Mouse (Mus musculus) intestine, postnatal 0 days (tissue): Measurements from ENCODE around the gene Psmd13. TPM values are rescaled to one million over a fixed set of nuclear protein-coding genes. Genes with fewer than 3 reads are reported as not detected.
A peak's percentile ranks its signal among the peaks of the same experiment; 100 is the strongest.
"Not testable (repeated sequence)": the region's sequence is repeated elsewhere in the genome, so short reads cannot be mapped to it uniquely, and the experiment has no call there.

Experiments used
- ATAC-seq: fragments of 200-750 bp; cut with Nextera tagmentation; 2 replicates; pipeline ENCODE4 v1.8.0; 2017; ENCODE audit warnings: mild to moderate bottlenecking, moderate TSS enrichment, moderate library complexity
- H3K27ac ChIP-seq: fragments of 300-500 bp; sonication (generic); 2 replicates; pipeline ENCODE4 v1.5.1; 2014; ENCODE audit warnings: mild to moderate bottlenecking, low read depth, low read length, moderate library complexity
- H3K27me3 ChIP-seq: fragments of 300-500 bp; sonication (generic); replicated peaks from 2 replicates; pipeline ENCODE4 v1.6.1; 2014; ENCODE audit warnings: low read length, mixed read lengths; ENCODE audit not compliant: control insufficient read depth, insufficient read depth
- H3K36me3 ChIP-seq: fragments of 300-500 bp; sonication (generic); 2 replicates; pipeline ENCODE4 v1.6.1; 2014; ENCODE audit warnings: mild to moderate bottlenecking, moderate library complexity; ENCODE audit not compliant: control insufficient read depth, insufficient read depth
- H3K4me1 ChIP-seq: fragments of 300-500 bp; sonication (generic); replicated peaks from 2 replicates; pipeline ENCODE4 v1.6.1; 2014; ENCODE audit warnings: antibody characterized with exemption, low read length, mixed read lengths; ENCODE audit not compliant: control insufficient read depth, insufficient read depth
- H3K4me2 ChIP-seq: fragments of 300-500 bp; sonication (generic); replicated peaks from 2 replicates; pipeline ENCODE4 v1.6.1; 2014; ENCODE audit warnings: low read depth, mild to moderate bottlenecking, moderate library complexity
- H3K4me3 ChIP-seq: fragments of 300-500 bp; sonication (generic); 2 replicates; pipeline ENCODE4 v1.5.1; 2014; ENCODE audit warnings: low read depth, low read length
- H3K9ac ChIP-seq: fragments of 300-500 bp; sonication (generic); 2 replicates; pipeline ENCODE4 v1.6.1; 2014; ENCODE audit warnings: mild to moderate bottlenecking, low read depth, low read length
- H3K9me3 ChIP-seq: fragments of 300-500 bp; sonication (generic); 2 replicates; pipeline ENCODE4 v1.6.1; 2016; ENCODE audit warnings: mixed run types; ENCODE audit not compliant: control insufficient read depth
- CTCF ChIP-seq: sonication (generic); IDR thresholded peaks from 2 replicates; pipeline ENCODE4 v1.5.1; 2016; ENCODE audit warnings: low read depth, mild to moderate bottlenecking, control low read depth, antibody characterized with exemption, moderate library complexity
- WGBS: fragments of 180-500 bp; shearing (Covaris S2); extraction: QIAGEN DNeasy Blood & Tissue Kit; methylation state at CpG from one replicate; pipeline ENCODE4 v1.1.7; 2014; 5-methylcytosine and 5-hydroxymethylcytosine counted together
- polyA plus RNA-seq: library from polyadenylated mRNA; unstranded; fragments of >200 nt; fragmentation: Nextera tagmentation; extraction: Ambion mirVana; gene quantifications from 2 replicates; pipeline ENCODE4 v1.2.1, GENCODE M21; 2015

The Psmd13 gene
- polyA plus RNA-seq, 1 experiment from 2014 or later = 155 TPM

GRCm38 (mm10) chr7:140880865-140881515 lies 778 bp upstream of the Psmd13 start:
- Histone ChIP-seq H3K4me2 (peak overlapping the region; percentile 87), H3K4me1 (peaks cover 2% of the 10 kb centered on the region; the same call in 1 of the 2 replicates), H3K27ac (peak overlapping the region; percentile 81; the same call in 1 of the 2 replicates), H3K27me3 (no peaks in the 10 kb centered on the region), H3K4me3 (peak overlapping the region; percentile 86), H3K9ac (peak overlapping the region; percentile 67), H3K36me3 (peaks cover 28% of the 10 kb centered on the region), H3K9me3 (no peaks in the 10 kb centered on the region)
- ATAC-seq = no peak
- no peak for TF ChIP-seq CTCF
- WGBS = 7% methylated on average over 8 of the region's 8 CpGs

- peak overlapping the region; percentile 67 for H3K9ac ChIP-seq
- WGBS = under 1% methylated on average over 12 of the region's 12 CpGs
- ATAC-seq = no peak; the same call in 1 of the 2 replicates
- peaks cover 2% of the 10 kb centered on the region; the same call in 1 of the 2 replicates for H3K4me1 ChIP-seq
- H3K27ac ChIP-seq = peak overlapping the region; percentile 81
- peak overlapping the region; percentile 87 for H3K4me2 ChIP-seq
- no peak for TF ChIP-seq CTCF
- peak overlapping the region; percentile 86 for H3K4me3 ChIP-seq
- no peaks in the 10 kb centered on the region for H3K27me3 ChIP-seq
- peaks cover 29% of the 10 kb centered on the region for H3K36me3 ChIP-seq
- H3K9me3 ChIP-seq = no peaks in the 10 kb centered on the region
These were observed 668 bp downstream of the Psmd13 start for GRCm38 (mm10) chr7:140882469-140882803.

DNA sequence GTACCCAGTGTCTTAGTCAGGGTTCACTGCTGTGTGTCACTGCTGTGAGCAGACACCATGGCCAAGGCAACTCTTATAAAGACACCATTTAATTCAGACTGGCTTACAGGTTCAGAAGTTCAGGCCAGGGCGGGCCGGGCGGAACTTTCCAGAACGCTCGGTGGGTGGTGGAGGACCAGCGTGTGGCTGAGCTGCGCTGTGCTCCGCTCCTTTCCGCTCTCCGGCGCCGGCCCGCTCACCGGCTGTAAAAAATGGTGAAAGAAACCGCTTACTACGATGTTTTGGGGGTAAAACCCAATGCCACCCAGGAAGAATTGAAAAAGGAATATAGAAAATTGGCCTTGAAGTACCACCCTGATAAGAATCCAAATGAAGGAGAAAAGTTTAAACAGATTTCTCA lies 8.9 kb downstream of the Psmd13 start:
- not testable (repeated sequence) for H3K27me3 ChIP-seq, H3K4me2 ChIP-seq, H3K9ac ChIP-seq, ATAC-seq, H3K4me1 ChIP-seq, H3K9me3 ChIP-seq, H3K27ac ChIP-seq, H3K4me3 ChIP-seq
- H3K36me3 ChIP-seq = peaks cover 66% of the 10 kb centered on the region
- WGBS = 96% methylated on average over 16 of the region's 16 CpGs

- Histone ChIP-seq H3K9me3 (no peaks in the 10 kb centered on the region), H3K4me1 (no peaks in the 10 kb centered on the region), H3K4me2 (no peak overlapping the region), H3K27me3 (no peaks in the 10 kb centered on the region), H3K36me3 (peaks cover 68% of the 10 kb centered on the region), H3K27ac (no peak overlapping the region), H3K9ac (no peak overlapping the region), H3K4me3 (no peak overlapping the region)
- ATAC-seq = no peak
- WGBS = 92% methylated on average over 7 of the region's 7 CpGs
- no peak for TF ChIP-seq CTCF
These were observed 12.3 kb downstream of the Psmd13 start for GRCm38 (mm10) chr7:140894031-140894430.

GRCm38 (mm10) chr7:140894611-140895010 lies 12.8 kb downstream of the Psmd13 start:
- Histone ChIP-seq H3K27ac (no peak overlapping the region), H3K9me3 (no peaks in the 10 kb centered on the region), H3K4me1 (no peaks in the 10 kb centered on the region), H3K4me3 (no peak overlapping the region), H3K9ac (no peak overlapping the region), H3K4me2 (no peak overlapping the region), H3K36me3 (peaks cover 65% of the 10 kb centered on the region), H3K27me3 (no peaks in the 10 kb centered on the region)
- WGBS = 92% methylated on average over 3 of the region's 3 CpGs
- no peak for TF ChIP-seq CTCF
- ATAC-seq = no peak

GRCm38 (mm10) chr7:140897863-140898262 lies 16.1 kb downstream of the Psmd13 start:
- H3K4me2 ChIP-seq = no peak overlapping the region
- WGBS = 90% methylated on average over 7 of the region's 7 CpGs
- peaks cover 46% of the 10 kb centered on the region for H3K36me3 ChIP-seq
- no peak for TF ChIP-seq CTCF
- no peak overlapping the region for H3K4me3 ChIP-seq
- H3K4me1 ChIP-seq = no peaks in the 10 kb centered on the region
- no peak overlapping the region for H3K9ac ChIP-seq
- H3K9me3 ChIP-seq = no peaks in the 10 kb centered on the region
- no peaks in the 10 kb centered on the region for H3K27me3 ChIP-seq
- H3K27ac ChIP-seq = no peak overlapping the region
- no peak for ATAC-seq
